Mouse (Mus musculus): ENCODE measurements at regions not wholly inside any gene's neighbourhood (a gene's known extent, or its start where the extent isn't known, plus 50 kb on each side); places are given as distances from the start of the nearest gene placed in this dataset.

DNA sequence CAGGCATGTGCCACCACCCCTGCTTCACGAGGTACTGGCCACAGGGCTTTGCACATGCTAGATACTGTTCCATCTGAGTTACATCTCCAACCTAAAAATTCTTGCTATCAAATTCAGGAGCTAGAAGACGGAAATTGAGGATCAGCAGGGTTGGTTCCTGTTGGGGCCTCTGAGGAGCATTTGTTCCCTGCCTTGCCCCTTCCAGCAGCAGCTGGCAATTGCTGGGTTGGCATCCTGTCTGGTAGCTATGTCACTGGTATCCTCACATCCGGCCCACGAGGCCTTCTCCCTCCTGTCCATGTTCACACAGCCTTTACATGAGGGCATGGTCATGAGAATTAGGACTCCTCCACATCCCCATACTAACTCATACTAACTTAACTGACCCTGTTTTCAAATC lies 64.0 kb upstream of the Galnt15 start:
- no peak for TF ChIP-seq POLR2A (IDR thresholded peaks at IDR 0.05; ENCODE audit: low read depth, low read length)
- no peak for TF ChIP-seq CTCF (IDR thresholded peaks at IDR 0.05; ENCODE audit: extremely low read depth, insufficient read depth, insufficient read length, insufficient replicate concordance)
- H3K4me3 ChIP-seq (ENCODE audit: extremely low read depth, insufficient read depth, insufficient read length): no peak overlapping the region
- no peaks in the 10 kb centered on the region for H3K4me1 ChIP-seq (ENCODE audit: control insufficient read depth, insufficient read depth, insufficient read length)
- WGBS: 75% methylated on average over 4 of the region's 4 CpGs
- no peak for DNase-seq (ENCODE audit: low read depth in 1 of 2, low spot score in 2 of 2)
- no peaks in the 10 kb centered on the region for H3K27me3 ChIP-seq (ENCODE audit: control insufficient read depth, insufficient read depth, low read length)
- no peaks in the 10 kb centered on the region for H3K36me3 ChIP-seq (ENCODE audit: control insufficient read depth, insufficient read depth, low read length)
- no peak overlapping the region for H3K27ac ChIP-seq (ENCODE audit: insufficient read depth, low read length)

DNA sequence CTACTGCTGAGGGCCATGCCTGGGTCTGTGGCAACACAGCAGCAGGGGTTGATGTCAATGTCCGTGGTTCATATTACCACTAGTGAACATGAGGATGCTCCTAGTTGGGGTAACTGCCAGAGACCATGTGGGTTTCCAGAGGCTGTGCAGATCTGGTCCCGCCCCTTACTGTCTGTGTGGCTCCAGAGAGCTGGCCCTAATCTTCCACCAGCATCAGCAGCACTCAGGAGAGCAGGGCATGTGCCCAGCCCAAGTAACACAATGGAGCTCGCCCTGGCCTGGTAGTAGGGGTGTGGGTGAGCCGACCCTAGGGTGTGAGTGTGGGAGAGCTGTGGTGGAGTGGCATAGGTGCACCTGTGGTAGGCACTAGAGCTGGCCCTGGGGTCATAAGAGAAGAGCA lies 59.3 kb upstream of the Galnt15 start:
- H3K27ac ChIP-seq (ENCODE audit: insufficient read depth, low read length): no peak overlapping the region
- TF ChIP-seq POLR2A (IDR thresholded peaks at IDR 0.05; ENCODE audit: low read depth, low read length): no peak
- TF ChIP-seq CTCF (IDR thresholded peaks at IDR 0.05; ENCODE audit: extremely low read depth, insufficient read depth, insufficient read length, insufficient replicate concordance): no peak
- DNase-seq (ENCODE audit: low read depth in 1 of 2, low spot score in 2 of 2): no peak
- H3K4me3 ChIP-seq (ENCODE audit: extremely low read depth, insufficient read depth, insufficient read length): no peak overlapping the region
- no peaks in the 10 kb centered on the region for H3K27me3 ChIP-seq (ENCODE audit: control insufficient read depth, insufficient read depth, low read length)
- H3K36me3 ChIP-seq (ENCODE audit: control insufficient read depth, insufficient read depth, low read length): no peaks in the 10 kb centered on the region
- WGBS: 69% methylated on average over 4 of the region's 4 CpGs
- no peaks in the 10 kb centered on the region for H3K4me1 ChIP-seq (ENCODE audit: control insufficient read depth, insufficient read depth, insufficient read length)

DNA sequence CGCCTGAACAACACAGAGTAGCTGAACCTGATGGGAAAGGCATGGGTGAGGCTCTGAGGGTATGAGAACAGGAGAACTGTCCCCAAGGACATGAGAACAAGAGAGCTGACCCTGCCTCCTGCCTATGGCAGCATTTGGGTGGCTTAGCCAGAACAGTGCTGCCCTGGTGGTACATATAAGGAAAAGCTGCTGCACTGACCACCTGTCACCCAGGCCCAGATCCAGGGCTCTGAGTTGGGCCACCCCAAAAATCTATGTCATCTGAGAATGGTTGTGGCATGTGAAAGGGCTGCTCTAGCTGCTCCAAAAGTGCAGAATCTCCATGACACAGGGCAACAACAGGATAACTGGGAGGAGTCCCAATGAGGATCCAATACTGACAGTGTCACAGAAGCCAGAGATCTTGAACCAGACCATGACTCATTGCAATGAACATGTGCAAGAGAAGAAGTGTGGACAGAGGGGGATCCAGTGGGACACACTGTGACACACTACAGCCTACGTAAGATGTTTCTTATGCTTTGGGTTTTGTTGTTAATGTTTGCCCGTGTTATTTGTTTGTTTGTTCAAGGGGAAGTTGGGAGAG lies 58.5 kb upstream of the Galnt15 start:
- 87% methylated on average over 3 of the region's 3 CpGs for WGBS
- no peak overlapping the region for H3K4me3 ChIP-seq (ENCODE audit: extremely low read depth, insufficient read depth, insufficient read length)
- no peaks in the 10 kb centered on the region for H3K4me1 ChIP-seq (ENCODE audit: control insufficient read depth, insufficient read depth, insufficient read length)
- H3K27ac ChIP-seq (ENCODE audit: insufficient read depth, low read length): no peak overlapping the region
- H3K27me3 ChIP-seq (ENCODE audit: control insufficient read depth, insufficient read depth, low read length): no peaks in the 10 kb centered on the region
- H3K36me3 ChIP-seq (ENCODE audit: control insufficient read depth, insufficient read depth, low read length): no peaks in the 10 kb centered on the region
- TF ChIP-seq POLR2A (IDR thresholded peaks at IDR 0.05; ENCODE audit: low read depth, low read length) (no peak), CTCF (IDR thresholded peaks at IDR 0.05; ENCODE audit: extremely low read depth, insufficient read depth, insufficient read length, insufficient replicate concordance) (no peak)
- no peak for DNase-seq (ENCODE audit: low read depth in 1 of 2, low spot score in 2 of 2)

- peak overlapping the region; percentile 39; the same call in 1 of the 2 replicates for H3K27ac ChIP-seq (ENCODE audit: insufficient read depth, low read length)
- TF ChIP-seq POLR2A (IDR thresholded peaks at IDR 0.05; ENCODE audit: low read depth, low read length): no peak
- TF ChIP-seq CTCF (IDR thresholded peaks at IDR 0.05; ENCODE audit: extremely low read depth, insufficient read depth, insufficient read length, insufficient replicate concordance): no peak
- 92% methylated on average over 9 of the region's 9 CpGs for WGBS
- no peak for DNase-seq (ENCODE audit: low read depth in 1 of 2, low spot score in 2 of 2)
- H3K27me3 ChIP-seq (ENCODE audit: control insufficient read depth, insufficient read depth, low read length): no peaks in the 10 kb centered on the region
- no peak overlapping the region for H3K4me3 ChIP-seq (ENCODE audit: extremely low read depth, insufficient read depth, insufficient read length)
- no peaks in the 10 kb centered on the region for H3K36me3 ChIP-seq (ENCODE audit: control insufficient read depth, insufficient read depth, low read length)
- H3K4me1 ChIP-seq (ENCODE audit: control insufficient read depth, insufficient read depth, insufficient read length): no peaks in the 10 kb centered on the region
Observed at GRCm38 (mm10) chr14:31970851-31971250, 57.9 kb upstream of the Galnt15 start.

DNA sequence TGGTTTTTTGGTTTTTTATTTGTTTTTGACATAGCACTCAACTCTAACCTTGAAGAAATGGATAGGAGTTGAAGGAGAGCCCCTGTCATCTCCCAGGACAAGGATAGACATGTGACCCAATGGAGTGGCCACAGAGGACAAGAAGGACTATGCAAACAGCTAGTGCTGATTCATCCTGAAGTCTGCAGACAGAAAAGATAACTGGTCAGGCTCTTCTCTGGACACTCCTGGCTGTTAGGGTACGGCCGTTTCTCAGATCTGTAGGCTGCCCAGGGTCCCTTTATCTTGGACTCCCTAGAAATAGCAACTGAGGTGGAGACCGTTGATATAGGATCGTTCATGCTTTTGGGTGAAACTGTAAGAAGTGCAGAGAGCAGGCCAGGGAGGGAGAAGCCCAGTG lies 55.1 kb upstream of the Galnt15 start:
- Histone ChIP-seq H3K27ac (ENCODE audit: insufficient read depth, low read length) (no peak overlapping the region), H3K27me3 (ENCODE audit: control insufficient read depth, insufficient read depth, low read length) (no peaks in the 10 kb centered on the region), H3K4me1 (ENCODE audit: control insufficient read depth, insufficient read depth, insufficient read length) (no peaks in the 10 kb centered on the region), H3K36me3 (ENCODE audit: control insufficient read depth, insufficient read depth, low read length) (no peaks in the 10 kb centered on the region), H3K4me3 (ENCODE audit: extremely low read depth, insufficient read depth, insufficient read length) (no peak overlapping the region)
- DNase-seq (ENCODE audit: low read depth in 1 of 2, low spot score in 2 of 2): no peak
- WGBS: 95% methylated on average over 4 of the region's 4 CpGs
- TF ChIP-seq CTCF (IDR thresholded peaks at IDR 0.05; ENCODE audit: extremely low read depth, insufficient read depth, insufficient read length, insufficient replicate concordance) (no peak), POLR2A (IDR thresholded peaks at IDR 0.05; ENCODE audit: low read depth, low read length) (no peak)

DNA sequence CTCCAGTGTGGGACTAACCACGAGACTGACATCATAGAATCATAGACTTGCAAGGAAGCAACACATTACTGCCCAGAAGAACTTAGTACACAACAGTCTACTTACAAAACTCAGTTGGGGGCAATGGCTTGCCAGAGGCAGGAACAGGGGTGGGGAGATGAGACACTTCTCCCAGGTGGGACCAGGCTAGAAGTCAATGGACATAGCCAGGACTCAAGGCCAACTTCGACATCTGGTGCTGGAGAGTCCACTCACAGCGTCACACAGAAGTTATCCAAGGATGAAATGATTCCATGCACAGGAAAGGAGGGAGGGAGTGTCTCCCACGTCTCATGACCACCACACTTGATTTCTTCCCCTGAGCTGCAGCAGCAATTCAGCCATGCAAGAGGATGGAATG lies 50.6 kb upstream of the Galnt15 start:
- TF ChIP-seq POLR2A (IDR thresholded peaks at IDR 0.05; ENCODE audit: low read depth, low read length): no peak
- TF ChIP-seq CTCF (IDR thresholded peaks at IDR 0.05; ENCODE audit: extremely low read depth, insufficient read depth, insufficient read length, insufficient replicate concordance): no peak
- Histone ChIP-seq H3K27ac (ENCODE audit: insufficient read depth, low read length) (no peak overlapping the region), H3K27me3 (ENCODE audit: control insufficient read depth, insufficient read depth, low read length) (no peaks in the 10 kb centered on the region), H3K36me3 (ENCODE audit: control insufficient read depth, insufficient read depth, low read length) (no peaks in the 10 kb centered on the region), H3K4me3 (ENCODE audit: extremely low read depth, insufficient read depth, insufficient read length) (no peak overlapping the region), H3K4me1 (ENCODE audit: control insufficient read depth, insufficient read depth, insufficient read length) (no peaks in the 10 kb centered on the region)
- DNase-seq (ENCODE audit: low read depth in 1 of 2, low spot score in 2 of 2): no peak
- 78% methylated on average over 4 of the region's 4 CpGs for WGBS

DNA sequence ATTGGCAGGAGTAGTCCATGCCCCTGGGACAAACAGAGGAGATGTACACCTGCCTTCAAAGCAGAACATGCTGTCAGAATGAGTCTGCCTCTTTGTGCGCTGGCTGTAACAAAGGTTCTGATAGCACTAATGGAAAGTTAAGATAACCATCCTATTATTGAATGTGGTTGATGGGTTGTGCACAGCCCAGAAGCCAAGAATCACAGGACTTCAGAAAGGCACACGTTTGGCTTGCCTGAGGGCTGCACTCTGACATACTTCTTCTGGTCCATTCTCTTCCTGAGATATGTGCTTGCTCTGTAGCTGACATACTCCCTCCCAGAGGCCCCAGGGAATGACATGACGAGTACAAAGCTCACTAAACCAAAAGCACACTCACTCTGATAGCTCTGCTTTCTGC lies 50.1 kb upstream of the Galnt15 start:
- H3K27ac ChIP-seq (ENCODE audit: insufficient read depth, low read length): no peak overlapping the region
- DNase-seq (ENCODE audit: low read depth in 1 of 2, low spot score in 2 of 2): no peak
- no peaks in the 10 kb centered on the region for H3K36me3 ChIP-seq (ENCODE audit: control insufficient read depth, insufficient read depth, low read length)
- WGBS: 73% methylated on average over 3 of the region's 3 CpGs
- no peak for TF ChIP-seq POLR2A (IDR thresholded peaks at IDR 0.05; ENCODE audit: low read depth, low read length)
- no peak for TF ChIP-seq CTCF (IDR thresholded peaks at IDR 0.05; ENCODE audit: extremely low read depth, insufficient read depth, insufficient read length, insufficient replicate concordance)
- no peaks in the 10 kb centered on the region for H3K4me1 ChIP-seq (ENCODE audit: control insufficient read depth, insufficient read depth, insufficient read length)
- no peak overlapping the region for H3K4me3 ChIP-seq (ENCODE audit: extremely low read depth, insufficient read depth, insufficient read length)
- H3K27me3 ChIP-seq (ENCODE audit: control insufficient read depth, insufficient read depth, low read length): no peaks in the 10 kb centered on the region

All from spleen, adult 2 months (tissue).